Mouse (Mus musculus) limb, embryonic 10.5 days (tissue): ENCODE measurements around the gene Rgs7bp. TPM values are rescaled to one million over a fixed set of nuclear protein-coding genes. Genes with fewer than 3 reads are reported as not detected.

Experiments used
- DNase-seq: peaks from one replicate; pipeline ENCODE4 v3.0.0-alpha.2; 2017; ENCODE audit warnings: low spot score
- H3K27ac ChIP-seq: fragments of 300-500 bp; sonication (generic); 2 replicates; pipeline ENCODE4 v1.5.1; 2016; ENCODE audit warnings: mild to moderate bottlenecking
- H3K27me3 ChIP-seq: fragments of 300-500 bp; sonication (generic); 2 replicates; pipeline ENCODE4 v1.6.1; 2016; ENCODE audit warnings: low read depth, mild to moderate bottlenecking; ENCODE audit not compliant: poor library complexity, severe bottlenecking
- H3K36me3 ChIP-seq: fragments of 300-500 bp; sonication (generic); 2 replicates; pipeline ENCODE4 v1.6.1; 2016; ENCODE audit warnings: mild to moderate bottlenecking, moderate library complexity
- H3K4me1 ChIP-seq: fragments of 300-500 bp; sonication (generic); 2 replicates; pipeline ENCODE4 v1.6.1; 2016
- H3K4me3 ChIP-seq: fragments of 300-500 bp; sonication (generic); 2 replicates; pipeline ENCODE4 v1.5.1; 2016; ENCODE audit warnings: mild to moderate bottlenecking, moderate library complexity
- H3K9me3 ChIP-seq: fragments of 300-500 bp; sonication (generic); replicated peaks from 2 replicates; pipeline ENCODE4 v1.6.1; 2016; ENCODE audit warnings: mild to moderate bottlenecking
- WGBS: fragments of 180-500 bp; shearing (Covaris S2); methylation state at CpG from one replicate; pipeline ENCODE4 v1.1.7; 2016; 5-methylcytosine and 5-hydroxymethylcytosine counted together
- polyA plus RNA-seq: library from polyadenylated mRNA; unstranded; fragments of >200 nt; fragmentation: Nextera tagmentation; extraction: Ambion mirVana; gene quantifications from 2 replicates; pipeline ENCODE4 v1.2.1, GENCODE M21; 2016

Gene Rgs7bp
- polyA plus RNA-seq, 1 experiment from 2014 or later = 0.24 TPM

- Histone ChIP-seq H3K4me1 (no peaks in the 10 kb centered on the region), H3K27ac (no peak overlapping the region), H3K36me3 (no peaks in the 10 kb centered on the region), H3K27me3 (peaks cover 7% of the 10 kb centered on the region), H3K9me3 (no peaks in the 10 kb centered on the region), H3K4me3 (no peak overlapping the region)
- WGBS = 71% methylated on average over 9 of the region's 9 CpGs
- DNase-seq = no peak
Observed at GRCm38 (mm10) chr13:105047377-105047776, 7.4 kb downstream of the Rgs7bp start.

DNA sequence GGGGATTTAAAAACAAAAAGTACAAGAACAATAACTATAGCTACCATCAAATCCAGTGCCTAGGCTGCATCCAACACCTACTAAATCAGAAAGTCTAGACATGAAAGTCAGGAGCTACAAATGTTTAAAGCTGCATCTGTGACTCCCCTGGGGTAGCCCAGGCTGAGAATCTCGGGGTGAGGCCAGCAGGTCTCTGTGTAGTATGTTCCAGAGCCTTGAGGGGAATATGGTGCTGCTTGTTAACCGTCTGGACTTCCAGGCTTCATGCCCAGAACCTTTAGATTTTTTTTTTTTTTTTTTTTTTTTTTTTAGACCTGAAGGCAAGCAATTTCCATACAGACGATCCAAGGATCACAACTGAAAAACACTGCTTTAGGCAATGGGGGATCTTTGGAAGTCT, 10.8 kb downstream of the Rgs7bp start:
- Histone ChIP-seq H3K27me3 (no peaks in the 10 kb centered on the region), H3K27ac (no peak overlapping the region), H3K4me3 (no peak overlapping the region), H3K36me3 (no peaks in the 10 kb centered on the region), H3K4me1 (no peaks in the 10 kb centered on the region), H3K9me3 (no peaks in the 10 kb centered on the region)
- 62% methylated on average over 3 of the region's 3 CpGs for WGBS
- no peak for DNase-seq

- no peak overlapping the region for H3K4me3 ChIP-seq
- H3K36me3 ChIP-seq = no peaks in the 10 kb centered on the region
- H3K9me3 ChIP-seq = no peaks in the 10 kb centered on the region
- DNase-seq = no peak
- H3K27me3 ChIP-seq = no peaks in the 10 kb centered on the region
- H3K27ac ChIP-seq = no peak overlapping the region
- WGBS = 77% methylated on average over 5 of the region's 5 CpGs
- H3K4me1 ChIP-seq = no peaks in the 10 kb centered on the region
Observed at GRCm38 (mm10) chr13:105038334-105038733, 16.4 kb downstream of the Rgs7bp start.

DNA sequence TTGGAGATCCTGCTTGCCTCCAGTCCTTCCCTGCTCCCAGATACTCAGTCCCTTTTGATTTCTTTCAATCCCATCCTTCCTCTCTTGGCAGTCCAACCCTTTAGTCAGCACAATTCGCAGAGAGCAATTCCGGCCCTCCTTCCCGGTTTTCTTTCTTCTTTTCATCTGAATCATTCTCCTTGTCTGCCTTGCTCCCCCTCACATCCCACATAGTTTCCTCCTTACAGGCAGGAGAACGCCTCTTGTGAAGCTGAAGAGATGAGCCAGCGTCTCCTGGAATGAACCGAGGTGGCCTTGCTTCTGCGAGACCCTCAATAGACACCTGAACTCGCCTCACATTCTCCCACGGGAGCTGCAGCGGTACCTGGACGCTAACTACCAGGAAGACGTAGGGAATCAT, 16.9 kb downstream of the Rgs7bp start:
- Histone ChIP-seq H3K27ac (no peak overlapping the region), H3K4me3 (no peak overlapping the region), H3K9me3 (no peaks in the 10 kb centered on the region), H3K4me1 (no peaks in the 10 kb centered on the region), H3K27me3 (no peaks in the 10 kb centered on the region), H3K36me3 (no peaks in the 10 kb centered on the region)
- no peak for DNase-seq
- WGBS = 88% methylated on average over 12 of the region's 12 CpGs

DNA sequence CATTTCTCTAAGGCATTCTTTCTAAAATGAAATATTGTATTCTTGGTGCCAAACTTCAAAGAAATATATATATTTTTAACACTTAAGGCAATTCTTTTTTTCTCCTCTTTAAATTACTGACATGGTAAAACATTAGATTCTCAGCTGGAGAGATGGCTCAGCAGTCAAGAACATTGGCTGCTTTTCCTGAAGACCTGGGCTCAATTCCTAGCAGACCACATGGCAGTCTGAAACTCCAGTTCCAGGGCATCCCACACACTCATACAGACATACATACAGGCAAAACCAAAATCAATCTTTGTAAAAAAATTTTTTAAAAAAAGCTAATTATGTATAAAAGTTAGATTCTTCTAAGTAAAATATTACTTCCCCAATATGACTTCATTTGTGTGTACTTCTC, 22.8 kb downstream of the Rgs7bp start:
- H3K4me1 ChIP-seq = no peaks in the 10 kb centered on the region
- no peaks in the 10 kb centered on the region for H3K9me3 ChIP-seq
- no peak for DNase-seq
- H3K36me3 ChIP-seq = no peaks in the 10 kb centered on the region
- H3K27ac ChIP-seq = no peak overlapping the region
- no peak overlapping the region for H3K4me3 ChIP-seq
- H3K27me3 ChIP-seq = no peaks in the 10 kb centered on the region

- no peak for DNase-seq
- 90% methylated on average over 3 of the region's 3 CpGs for WGBS
Observed at GRCm38 (mm10) chr13:105028276-105028675, 26.5 kb downstream of the Rgs7bp start.

GRCm38 (mm10) chr13:105016577-105016976, 38.2 kb downstream of the Rgs7bp start:
- H3K4me3 ChIP-seq = no peak overlapping the region
- H3K36me3 ChIP-seq = no peaks in the 10 kb centered on the region
- H3K9me3 ChIP-seq = no peaks in the 10 kb centered on the region
- 85% methylated on average over 9 of the region's 9 CpGs for WGBS
- H3K27ac ChIP-seq = no peak overlapping the region
- no peak for DNase-seq
- H3K27me3 ChIP-seq = no peaks in the 10 kb centered on the region
- H3K4me1 ChIP-seq = no peaks in the 10 kb centered on the region

More at GRCm38 (mm10) chr13:105028276-105028675, 26.5 kb downstream of the Rgs7bp start:
- Histone ChIP-seq H3K4me1 (no peaks in the 10 kb centered on the region), H3K27me3 (no peaks in the 10 kb centered on the region), H3K36me3 (no peaks in the 10 kb centered on the region), H3K27ac (no peak overlapping the region), H3K4me3 (no peak overlapping the region), H3K9me3 (no peaks in the 10 kb centered on the region)

DNA sequence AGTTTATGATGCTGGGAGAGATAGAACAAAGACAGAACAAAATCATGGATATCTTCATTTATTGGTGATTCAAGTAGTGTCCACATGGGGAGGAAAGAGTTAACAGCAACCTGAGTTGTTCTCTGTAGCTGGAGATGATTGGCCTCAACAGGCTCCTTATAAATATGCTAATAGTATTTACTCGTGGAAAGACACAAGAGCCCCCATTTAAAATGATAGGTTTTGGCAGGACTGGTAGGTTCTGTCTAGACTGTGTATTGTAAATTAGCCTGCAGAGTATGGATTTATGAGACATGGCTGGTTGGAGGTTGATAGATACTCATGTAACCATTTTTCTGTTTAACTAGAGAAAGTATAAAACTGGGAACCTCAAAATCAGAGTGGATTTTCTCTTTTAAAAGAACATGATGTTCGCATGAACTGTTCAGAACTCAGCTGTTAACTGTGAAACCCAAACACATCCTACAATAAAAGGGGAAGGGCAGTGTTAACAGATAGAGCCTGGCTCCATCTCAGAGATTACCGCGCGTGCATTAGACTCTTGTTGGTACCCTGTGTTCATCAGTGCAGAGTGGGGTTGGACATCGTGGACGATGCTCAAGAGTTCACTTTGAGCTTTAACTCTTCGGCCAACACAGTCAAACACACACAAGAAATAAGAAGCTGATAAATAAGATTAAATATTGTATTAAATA, 38.9 kb downstream of the Rgs7bp start:
- 82% methylated on average over 8 of the region's 8 CpGs for WGBS
- Histone ChIP-seq H3K9me3 (no peaks in the 10 kb centered on the region), H3K4me3 (no peak overlapping the region), H3K27me3 (no peaks in the 10 kb centered on the region), H3K36me3 (no peaks in the 10 kb centered on the region), H3K27ac (no peak overlapping the region), H3K4me1 (no peaks in the 10 kb centered on the region)
- no peak for DNase-seq

DNA sequence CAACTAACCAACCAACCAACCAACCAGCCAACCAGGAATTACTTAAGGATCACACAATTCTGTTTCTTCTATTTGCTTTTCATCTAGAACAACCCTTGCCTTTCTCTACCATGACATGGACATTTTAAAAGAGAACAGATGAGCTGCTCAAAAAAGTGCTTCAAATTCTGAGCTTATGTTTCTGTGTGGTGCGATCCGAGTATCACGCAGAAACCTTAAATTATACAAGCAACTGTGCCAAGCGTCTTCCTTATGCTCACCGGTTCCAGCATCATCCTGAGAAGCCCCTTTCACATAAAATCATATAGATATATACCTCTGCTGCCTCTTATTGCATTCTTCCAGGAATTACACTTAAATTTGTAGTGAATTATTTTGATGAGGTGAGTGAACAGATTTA, 43.4 kb downstream of the Rgs7bp start:
- Histone ChIP-seq H3K4me1 (no peaks in the 10 kb centered on the region), H3K9me3 (no peaks in the 10 kb centered on the region), H3K4me3 (no peak overlapping the region), H3K27me3 (no peaks in the 10 kb centered on the region), H3K36me3 (no peaks in the 10 kb centered on the region), H3K27ac (no peak overlapping the region)
- WGBS = 93% methylated on average over 5 of the region's 5 CpGs
- DNase-seq = no peak

DNA sequence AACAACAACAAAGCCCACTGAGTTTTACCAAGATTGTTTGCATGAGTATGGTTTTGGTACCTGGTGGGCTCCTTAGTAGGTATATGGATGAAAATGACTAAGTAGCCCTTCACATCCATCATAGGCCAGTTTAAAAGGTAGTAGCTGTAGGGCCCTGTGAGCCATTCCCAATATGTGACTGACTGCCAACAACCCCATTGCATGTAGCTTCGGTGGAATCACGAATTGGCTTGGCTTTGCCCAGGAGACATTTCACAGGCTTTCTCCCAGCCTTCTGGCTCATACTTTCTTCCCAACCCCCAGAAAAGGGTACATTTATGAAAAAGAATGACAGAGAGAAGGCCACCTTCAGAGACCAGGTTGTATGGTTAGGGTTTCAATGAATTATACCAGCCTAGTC, 45.8 kb downstream of the Rgs7bp start:
- Histone ChIP-seq H3K27ac (no peak overlapping the region), H3K4me1 (no peaks in the 10 kb centered on the region), H3K9me3 (no peaks in the 10 kb centered on the region), H3K36me3 (no peaks in the 10 kb centered on the region), H3K4me3 (no peak overlapping the region), H3K27me3 (no peaks in the 10 kb centered on the region)
- 89% methylated on average over 2 of the region's 2 CpGs for WGBS
- no peak for DNase-seq

- Histone ChIP-seq H3K27ac (no peak overlapping the region), H3K36me3 (no peaks in the 10 kb centered on the region), H3K4me3 (no peak overlapping the region), H3K27me3 (no peaks in the 10 kb centered on the region), H3K9me3 (no peaks in the 10 kb centered on the region), H3K4me1 (no peaks in the 10 kb centered on the region)
- 88% methylated on average over 2 of the region's 2 CpGs for WGBS
- DNase-seq = no peak
Observed at GRCm38 (mm10) chr13:105002831-105003157, 51.9 kb downstream of the Rgs7bp start.

- Histone ChIP-seq H3K9me3 (no peaks in the 10 kb centered on the region), H3K27me3 (no peaks in the 10 kb centered on the region), H3K27ac (no peak overlapping the region), H3K36me3 (no peaks in the 10 kb centered on the region), H3K4me3 (no peak overlapping the region), H3K4me1 (no peaks in the 10 kb centered on the region)
- 87% methylated on average over 5 of the region's 5 CpGs for WGBS
- no peak for DNase-seq
Observed at GRCm38 (mm10) chr13:105002132-105002830, 52.4 kb downstream of the Rgs7bp start.

- H3K36me3 ChIP-seq = no peaks in the 10 kb centered on the region
- 80% methylated on average over 2 of the region's 2 CpGs for WGBS
- no peaks in the 10 kb centered on the region for H3K4me1 ChIP-seq
- H3K4me3 ChIP-seq = no peak overlapping the region
- no peaks in the 10 kb centered on the region for H3K9me3 ChIP-seq
- no peak for DNase-seq
- H3K27ac ChIP-seq = no peak overlapping the region
- H3K27me3 ChIP-seq = no peaks in the 10 kb centered on the region
Observed at GRCm38 (mm10) chr13:105001714-105002113, 53.0 kb downstream of the Rgs7bp start.
